9 mouse cellular contexts compared by ENCODE assay signal in genomic region chr10:116986264-116987082, GRCm38 (mm10). TPM values are rescaled to one million over a fixed set of nuclear protein-coding genes. Genes with fewer than 3 reads are reported as not detected.
DNase-seq lines count a peak whose midpoint lies in the region; ATAC-seq and TF ChIP-seq lines count a peak whose summit lies in the region.
"Had no signal": no experiment of that assay in that cellular context is flagged by ENCODE, and none has a peak within 500 bp of the region (broad histone marks: within the 10 kb centered on the region; RNA-seq: fewer than 3 reads in every experiment).

Best3 (plus strand) TSS chr10:116986314.

- H3K27me3 ChIP-seq in forebrain, embryonic 12.5 days = no peaks in the 10 kb centered on the region
- H3K27me3 ChIP-seq in forebrain, embryonic 10.5 days (ENCODE audit: poor library complexity, severe bottlenecking) = no peaks in the 10 kb centered on the region
- no peaks in the 10 kb centered on the region for H3K27me3 ChIP-seq in kidney, postnatal 0 days (ENCODE audit: insufficient read depth, low read length)
- no peaks in the 10 kb centered on the region for H3K27me3 ChIP-seq in limb, embryonic 14.5 days (ENCODE audit: control insufficient read depth, insufficient read depth, low read length)
- H3K27me3 ChIP-seq in thymus, adult 2 months (ENCODE audit: control insufficient read depth, insufficient read depth, low read length) = no peaks in the 10 kb centered on the region

- H3K9ac ChIP-seq in forebrain, embryonic 12.5 days = no peak within 1 kb of the TSS
- 0 out of 2 replicates have a peak within 1 kb of the TSS, but pooled peaks have one; percentile 18 for H3K9ac ChIP-seq in kidney, postnatal 0 days (ENCODE audit: low read depth, low read length)
- no peak within 1 kb of the TSS for H3K9ac ChIP-seq in limb, embryonic 14.5 days (ENCODE audit: low read depth, low read length, severe bottlenecking)

- TF ChIP-seq POLR2A in limb, embryonic 14.5 days (IDR thresholded peaks at IDR 0.05; ENCODE audit: borderline replicate concordance, extremely low read depth, insufficient read depth, insufficient read length) = no peak
- TF ChIP-seq POLR2A in thymus, adult 2 months (IDR thresholded peaks at IDR 0.05; ENCODE audit: control insufficient read depth, extremely low read depth, insufficient read depth, low read length, poor library complexity) = no peak

- DNase-seq in forebrain, embryonic 10.5 days (ENCODE audit: extremely low spot score, low spot score) = no peak
- peak; percentile 27 for DNase-seq in kidney, postnatal 0 days (ENCODE audit: low spot score)
- DNase-seq in kidney, postnatal 36 days = no peak
- no peak for DNase-seq in limb, embryonic 14.5 days (ENCODE audit: low spot score)
- peak; percentile 37 for DNase-seq in retina, embryonic 14.5 days (ENCODE audit: low spot score)
- DNase-seq in thymus, adult 2 months = no peak
- DNase-seq: cerebellum, adult 18-20 months had no signal

- TF ChIP-seq CTCF in kidney, postnatal 0 days (IDR thresholded peaks at IDR 0.05; ENCODE audit: low read depth) = no peak
- no peak for TF ChIP-seq CTCF in thymus, adult 2 months (IDR thresholded peaks at IDR 0.05; ENCODE audit: borderline replicate concordance, control insufficient read depth, extremely low read depth, insufficient read depth, low read length, poor library complexity)

- no peak within 1 kb of the TSS for H3K27ac ChIP-seq in forebrain, embryonic 12.5 days
- no peak within 1 kb of the TSS for H3K27ac ChIP-seq in forebrain, embryonic 10.5 days
- no peak within 1 kb of the TSS for H3K27ac ChIP-seq in kidney, postnatal 0 days
- H3K27ac ChIP-seq in limb, embryonic 14.5 days (replicated peaks; ENCODE audit: low read depth, low read length) = no peak within 1 kb of the TSS
- no peak within 1 kb of the TSS for H3K27ac ChIP-seq in thymus, adult 2 months (ENCODE audit: control insufficient read depth, insufficient read depth, low read length)

- no peak for ATAC-seq in forebrain, embryonic 12.5 days (ENCODE audit: low FRiP score)
- ATAC-seq in kidney, postnatal 0 days (replicated peaks; ENCODE audit: low FRiP score, low read depth) = no peak
- ATAC-seq in limb, embryonic 14.5 days (ENCODE audit: low FRiP score, low read depth) = peak; percentile 47
- no peak for ATAC-seq in granulocyte monocyte progenitor cell, adult 5-6 weeks (replicated peaks; ENCODE audit: poor library complexity, severe bottlenecking)

- no peaks in the 10 kb centered on the region for H3K9me3 ChIP-seq in forebrain, embryonic 12.5 days
- H3K9me3 ChIP-seq in forebrain, embryonic 10.5 days = no peaks in the 10 kb centered on the region
- no peaks in the 10 kb centered on the region for H3K9me3 ChIP-seq in kidney, postnatal 0 days (replicated peaks; ENCODE audit: low read length)
- no peaks in the 10 kb centered on the region for H3K9me3 ChIP-seq in limb, embryonic 14.5 days (ENCODE audit: control insufficient read depth, low read length)

- no peak within 1 kb of the TSS for H3K4me3 ChIP-seq in forebrain, embryonic 12.5 days (replicated peaks)
- no peak within 1 kb of the TSS for H3K4me3 ChIP-seq in forebrain, embryonic 10.5 days
- no peak within 1 kb of the TSS; the same call in 1 of the 2 replicates for H3K4me3 ChIP-seq in kidney, postnatal 0 days (replicated peaks; ENCODE audit: low read depth, low read length)
- H3K4me3 ChIP-seq in limb, embryonic 14.5 days (replicated peaks; ENCODE audit: low read length) = no peak within 1 kb of the TSS
- no peak within 1 kb of the TSS for H3K4me3 ChIP-seq in thymus, adult 2 months (ENCODE audit: control insufficient read depth, insufficient read depth, low read length)

- H3K36me3 ChIP-seq in forebrain, embryonic 12.5 days (replicated peaks) = no peaks in the 10 kb centered on the region
- H3K36me3 ChIP-seq in forebrain, embryonic 10.5 days (replicated peaks) = no peaks in the 10 kb centered on the region
- no peaks in the 10 kb centered on the region for H3K36me3 ChIP-seq in kidney, postnatal 0 days (ENCODE audit: insufficient read depth, low read length)
- H3K36me3 ChIP-seq in limb, embryonic 14.5 days (ENCODE audit: control insufficient read depth, insufficient read depth, low read length) = no peaks in the 10 kb centered on the region
- H3K36me3 ChIP-seq in thymus, adult 2 months (ENCODE audit: control insufficient read depth, insufficient read depth, low read length) = no peaks in the 10 kb centered on the region

- peaks cover 25% of the 10 kb centered on the region for H3K4me1 ChIP-seq in forebrain, embryonic 12.5 days
- peaks cover 19% of the 10 kb centered on the region for H3K4me1 ChIP-seq in forebrain, embryonic 10.5 days
- H3K4me1 ChIP-seq in kidney, postnatal 0 days (replicated peaks; ENCODE audit: insufficient read depth, low read length) = no peaks in the 10 kb centered on the region; the same call in 1 of the 2 replicates
- H3K4me1 ChIP-seq in limb, embryonic 14.5 days (ENCODE audit: control insufficient read depth, insufficient read depth, low read length) = no peaks in the 10 kb centered on the region
- H3K4me1 ChIP-seq in thymus, adult 2 months (replicated peaks; ENCODE audit: control insufficient read depth, insufficient read depth, low read length) = no peaks in the 10 kb centered on the region

- WGBS in forebrain, embryonic 12.5 days = 43% methylated on average over 21 of the region's 21 CpGs
- 61% methylated on average over 21 of the region's 21 CpGs for WGBS in forebrain, embryonic 10.5 days
- 31% methylated on average over 21 of the region's 21 CpGs for WGBS in kidney, postnatal 0 days
- 47% methylated on average over 21 of the region's 21 CpGs for WGBS in limb, embryonic 14.5 days
- whole genome bisulfite sequencing in thymus, adult 2 months = 88% methylated on average over 21 of the region's 21 CpGs

- H3K4me2 ChIP-seq in forebrain, embryonic 12.5 days = peak within 1 kb of the TSS; percentile 1; the same call in 1 of the 2 replicates
- H3K4me2 ChIP-seq in kidney, postnatal 0 days (ENCODE audit: low read length) = peak within 1 kb of the TSS; percentile 18; the same call in 1 of the 2 replicates
- H3K4me2 ChIP-seq in limb, embryonic 14.5 days (replicated peaks; ENCODE audit: low read depth, low read length, severe bottlenecking) = no peak within 1 kb of the TSS

RNA-seq across cellular contexts. Expression of gene Best3, which starts in this region (rescaled TPM):
- 0.09 TPM in 1 of 2 replicates, not detected in the other for polyA plus RNA-seq in forebrain, embryonic 12.5 days (2016; fragmentation: Nextera tagmentation; extraction: Ambion mirVana)
- not detected in 2 replicates for polyA plus RNA-seq in forebrain, embryonic 10.5 days (2016; fragmentation: Nextera tagmentation; extraction: Ambion mirVana)
- polyA plus RNA-seq in kidney, postnatal 0 days (2015; fragmentation: Nextera tagmentation; extraction: Ambion mirVana) = 0.11 and 0.22 TPM in 2 replicates
- 3.1 and 3.3 TPM in 2 replicates for polyA plus RNA-seq in limb, embryonic 14.5 days (2012; rRNA removed)
- polyA plus RNA-seq in limb, embryonic 14.5 days (2014; fragmentation: Nextera tagmentation; extraction: Ambion mirVana) = 0.79 and 1.4 TPM in 2 replicates
- 0.11 TPM in 1 of 2 replicates, not detected in the other for polyA plus RNA-seq in thymus, adult 2 months (2012; rRNA removed)
- not detected in 2 replicates for total RNA-seq in granulocyte monocyte progenitor cell, adult 5-6 weeks (2014; fragmentation: Nextera tagmentation)
- not detected in 2 replicates for total RNA-seq in granulocyte monocyte progenitor cell, adult 5-6 weeks (2017)

Comparison
In these comparisons a context has a peak if more than half of its experiments do, and no peak if none do; other contexts are left out.
1. Peak in DNase-seq, H3K9ac ChIP-seq and H3K4me2 ChIP-seq in kidney, postnatal 0 days; RNA of the gene not detected or under 1 TPM.